Mouse (Mus musculus) thymus, adult 2 months (tissue): ENCODE results near the gene Stk38l.

Source experiments
- CTCF ChIP-seq: fragments of 200-500 bp; IDR thresholded peaks from 2 replicates; pipeline ENCODE4 v1.5.1; 2012; ENCODE audit warnings: mild to moderate bottlenecking, control low read depth, low read length, moderate library complexity, borderline replicate concordance; ENCODE audit not compliant: control insufficient read depth, poor library complexity, insufficient read depth; ENCODE audit errors: extremely low read depth
- POLR2A ChIP-seq: fragments of 200-500 bp; IDR thresholded peaks from 2 replicates; pipeline ENCODE4 v1.6.1; 2012; ENCODE audit warnings: mild to moderate bottlenecking, low read length, control low read depth, moderate library complexity; ENCODE audit not compliant: control insufficient read depth, poor library complexity, insufficient read depth; ENCODE audit errors: extremely low read depth

DNA sequence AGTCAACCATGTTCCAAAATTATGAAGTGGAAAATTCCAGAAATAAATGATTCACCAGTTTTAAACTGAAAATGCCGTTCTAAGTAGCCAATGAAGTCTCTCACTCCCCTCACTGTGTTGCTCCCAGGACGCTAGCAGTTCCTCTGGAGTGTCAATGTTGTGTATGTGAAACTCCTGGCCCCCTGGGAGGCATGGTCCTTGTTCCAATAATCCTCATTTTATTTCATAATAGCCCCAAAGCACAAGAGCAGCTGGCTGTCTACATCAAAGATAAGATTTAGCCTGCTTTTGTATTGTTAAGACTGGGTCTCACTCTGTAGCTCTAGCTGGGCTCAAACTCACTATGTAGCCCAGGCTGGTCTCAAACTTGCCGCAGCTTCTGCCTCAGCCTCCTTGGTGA, 990 bp upstream of the Stk38l start:
- no peak for TF ChIP-seq CTCF
- TF ChIP-seq POLR2A = no peak
